Mouse (Mus musculus): ENCODE measurements around the gene Cry1.

- peak; percentile 65 for TF ChIP-seq POLR2A (IDR thresholded peaks at IDR 0.05; ENCODE audit: insufficient read length, low read depth)
- no peak for TF ChIP-seq MYOD1 (IDR thresholded peaks at IDR 0.05; ENCODE audit: control insufficient read depth in 1 of 3, insufficient read length in 2 of 3, low read depth in 2 of 3)
- no peak for TF ChIP-seq MAX (IDR thresholded peaks at IDR 0.05; ENCODE audit: low read depth)
- TF ChIP-seq TCF12 (IDR thresholded peaks at IDR 0.05; ENCODE audit: insufficient read depth, poor library complexity, severe bottlenecking), result no peak
- peak in 1 of 3 experiments; percentile 2 for TF ChIP-seq MYOG (IDR thresholded peaks at IDR 0.05; ENCODE audit: control insufficient read depth in 1 of 3, insufficient read depth in 1 of 3, insufficient read length in 2 of 3, low read depth in 2 of 3)
- TF ChIP-seq E2F4 (IDR thresholded peaks at IDR 0.05; ENCODE audit: insufficient read depth), result peak; percentile 28
Measured at GRCm38 (mm10) chr10:85102247-85103084, 82.4 kb downstream of the Cry1 start, which contains the start of the genes Fhl4 and Tmem263.
